Mouse (Mus musculus): ENCODE measurements at regions not wholly inside any gene's neighbourhood (a gene's known extent, or its start where the extent isn't known, plus 50 kb on each side); places are given as distances from the start of the nearest gene placed in this dataset.

- TF ChIP-seq ZC3H11A (IDR thresholded peaks at IDR 0.05; ENCODE audit: borderline replicate concordance, low read depth, low read length): no peak
- TF ChIP-seq MAFK (IDR thresholded peaks at IDR 0.05; ENCODE audit: insufficient read depth, low read depth, low read length): no peak
- no peak for TF ChIP-seq CHD2 (IDR thresholded peaks at IDR 0.05; ENCODE audit: low read depth, low read length)
- TF ChIP-seq HCFC1 (IDR thresholded peaks at IDR 0.05; ENCODE audit: borderline replicate concordance, insufficient read depth, low read length): no peak
Measured at GRCm38 (mm10) chr11:86876509-86876908, 69.0 kb upstream of the Dhx40 start.
